Mouse (Mus musculus): ENCODE data around the gene Grm7.

- no peak for TF ChIP-seq CTCF (IDR thresholded peaks at IDR 0.05; ENCODE audit: borderline replicate concordance, insufficient read depth, low read length)
- TF ChIP-seq POLR2A (IDR thresholded peaks at IDR 0.05; ENCODE audit: low read depth, low read length), result no peak
These were observed 147.3 kb downstream of the Grm7 start for GRCm38 (mm10) chr6:110792696-110793095.
